Mouse (Mus musculus) stomach, embryonic 16.5 days (tissue): ENCODE measurements around the gene Gm11733. TPM values are rescaled to one million over a fixed set of nuclear protein-coding genes. Genes with fewer than 3 reads are reported as not detected.

Experiments used
- ATAC-seq: fragments of 200-750 bp; cut with Nextera tagmentation; 2 replicates; pipeline ENCODE4 v1.8.0; 2017; ENCODE audit warnings: moderate number of reproducible peaks, moderate TSS enrichment; ENCODE audit not compliant: insufficient read depth, low FRiP score
- H3K27ac ChIP-seq: fragments of 300-500 bp; sonication (generic); 2 replicates; pipeline ENCODE4 v1.5.1; 2014; ENCODE audit warnings: low read length
- H3K27me3 ChIP-seq: fragments of 300-500 bp; sonication (generic); 2 replicates; pipeline ENCODE4 v1.6.1; 2014; ENCODE audit warnings: low read length, control low read depth, mixed read lengths; ENCODE audit not compliant: control insufficient read depth, insufficient read depth
- H3K36me3 ChIP-seq: fragments of 300-500 bp; sonication (generic); 2 replicates; pipeline ENCODE4 v1.6.1; 2014; ENCODE audit warnings: low read length; ENCODE audit not compliant: control insufficient read depth, insufficient read depth
- H3K4me1 ChIP-seq: fragments of 300-500 bp; sonication (generic); 2 replicates; pipeline ENCODE4 v1.6.1; 2014; ENCODE audit warnings: low read length, control low read depth, mixed read lengths; ENCODE audit not compliant: control insufficient read depth, insufficient read depth
- H3K4me2 ChIP-seq: fragments of 300-500 bp; sonication (generic); 2 replicates; pipeline ENCODE4 v1.6.1; 2014; ENCODE audit warnings: low read depth, low read length, mixed read lengths
- H3K4me3 ChIP-seq: fragments of 300-500 bp; sonication (generic); replicated peaks from 2 replicates; pipeline ENCODE4 v1.5.1; 2014; ENCODE audit warnings: mild to moderate bottlenecking, low read length
- H3K9ac ChIP-seq: fragments of 300-500 bp; sonication (generic); 2 replicates; pipeline ENCODE4 v1.6.1; 2014; ENCODE audit warnings: low read length
- H3K9me3 ChIP-seq: fragments of 300-500 bp; sonication (generic); replicated peaks from 2 replicates; pipeline ENCODE4 v1.6.1; 2016; ENCODE audit warnings: low read length, control low read depth; ENCODE audit not compliant: control insufficient read depth
- WGBS: fragments of 180-500 bp; shearing (Covaris S2); extraction: QIAGEN DNeasy Blood & Tissue Kit; methylation state at CpG from one replicate; pipeline ENCODE4 v1.1.7; 2014; 5-methylcytosine and 5-hydroxymethylcytosine counted together
- polyA plus RNA-seq: library from polyadenylated mRNA; unstranded; fragments of >200 nt; fragmentation: Nextera tagmentation; extraction: Ambion mirVana; gene quantifications from 2 replicates; pipeline ENCODE4 v1.2.1, GENCODE M21; 2015

Gm11733 gene
- polyA plus RNA-seq, 1 experiment from 2014 or later, result not detected

- ATAC-seq, result no peak
- Histone ChIP-seq H3K4me3 (no peak overlapping the region), H3K4me2 (no peak overlapping the region), H3K9me3 (no peaks in the 10 kb centered on the region), H3K27me3 (no peaks in the 10 kb centered on the region), H3K4me1 (no peaks in the 10 kb centered on the region), H3K9ac (no peak overlapping the region), H3K27ac (no peak overlapping the region), H3K36me3 (no peaks in the 10 kb centered on the region)
- WGBS, result 70% methylated on average over 8 of the region's 8 CpGs
Measured at GRCm38 (mm10) chr11:117472885-117473284, 11.3 kb upstream of the Gm11733 start.

- H3K9me3 ChIP-seq, result no peaks in the 10 kb centered on the region
- 96% methylated on average over 2 of the region's 2 CpGs for WGBS
- H3K4me3 ChIP-seq, result no peak overlapping the region
- no peaks in the 10 kb centered on the region for H3K27me3 ChIP-seq
- H3K4me1 ChIP-seq, result peaks cover 11% of the 10 kb centered on the region; the same call in 1 of the 2 replicates
- no peak for ATAC-seq
- no peaks in the 10 kb centered on the region for H3K36me3 ChIP-seq
- H3K4me2 ChIP-seq, result no peak overlapping the region
- H3K9ac ChIP-seq, result no peak overlapping the region
- H3K27ac ChIP-seq, result no peak overlapping the region
Measured at GRCm38 (mm10) chr11:117475204-117475603, 9.0 kb upstream of the Gm11733 start.

GRCm38 (mm10) chr11:117475669-117476068, 8.5 kb upstream of the Gm11733 start:
- Histone ChIP-seq H3K4me3 (0 out of 2 replicates have a peak overlapping the region, but pooled peaks have one; percentile 7), H3K27me3 (no peaks in the 10 kb centered on the region), H3K9ac (peak overlapping the region; percentile 22; the same call in 1 of the 2 replicates), H3K4me1 (peaks cover 11% of the 10 kb centered on the region; the same call in 1 of the 2 replicates), H3K9me3 (no peaks in the 10 kb centered on the region), H3K36me3 (no peaks in the 10 kb centered on the region), H3K27ac (no peak overlapping the region), H3K4me2 (peak overlapping the region; percentile 37)
- 24% methylated on average over 10 of the region's 10 CpGs for WGBS
- peak; percentile 56; the same call in 1 of the 2 replicates for ATAC-seq

GRCm38 (mm10) chr11:117476554-117477107, 7.5 kb upstream of the Gm11733 start:
- no peak overlapping the region for H3K4me2 ChIP-seq
- no peak overlapping the region for H3K9ac ChIP-seq
- H3K36me3 ChIP-seq, result no peaks in the 10 kb centered on the region
- H3K27me3 ChIP-seq, result no peaks in the 10 kb centered on the region
- WGBS, result 78% methylated on average over 5 of the region's 5 CpGs
- no peak overlapping the region for H3K4me3 ChIP-seq
- H3K27ac ChIP-seq, result no peak overlapping the region
- no peak for ATAC-seq
- peaks cover 11% of the 10 kb centered on the region; the same call in 1 of the 2 replicates for H3K4me1 ChIP-seq
- H3K9me3 ChIP-seq, result no peaks in the 10 kb centered on the region

GRCm38 (mm10) chr11:117478271-117479006, 5.7 kb upstream of the Gm11733 start:
- H3K4me2 ChIP-seq, result no peak overlapping the region
- H3K4me1 ChIP-seq, result peaks cover 22% of the 10 kb centered on the region
- H3K27ac ChIP-seq, result peak overlapping the region; percentile 11; the same call in 1 of the 2 replicates
- no peak overlapping the region for H3K9ac ChIP-seq
- ATAC-seq, result no peak
- H3K4me3 ChIP-seq, result no peak overlapping the region
- H3K27me3 ChIP-seq, result no peaks in the 10 kb centered on the region
- no peaks in the 10 kb centered on the region for H3K9me3 ChIP-seq
- no peaks in the 10 kb centered on the region for H3K36me3 ChIP-seq
- WGBS, result 71% methylated on average over 10 of the region's 10 CpGs

GRCm38 (mm10) chr11:117479007-117479719, 5.0 kb upstream of the Gm11733 start:
- WGBS, result 18% methylated on average over 13 of the region's 13 CpGs
- Histone ChIP-seq H3K27ac (peak overlapping the region; percentile 83), H3K4me3 (no peak overlapping the region), H3K9me3 (no peaks in the 10 kb centered on the region), H3K27me3 (no peaks in the 10 kb centered on the region), H3K4me2 (no peak overlapping the region), H3K36me3 (no peaks in the 10 kb centered on the region), H3K9ac (0 out of 2 replicates have a peak overlapping the region, but pooled peaks have one; percentile 36), H3K4me1 (peaks cover 25% of the 10 kb centered on the region)
- 0 out of 2 replicates have a peak, but pooled peaks have one; percentile 8 for ATAC-seq

- no peak overlapping the region; the same call in 1 of the 2 replicates for H3K9ac ChIP-seq
- 50% methylated on average over 12 of the region's 12 CpGs for WGBS
- ATAC-seq, result no peak
- peaks cover 25% of the 10 kb centered on the region for H3K4me1 ChIP-seq
- H3K27me3 ChIP-seq, result no peaks in the 10 kb centered on the region
- no peaks in the 10 kb centered on the region for H3K9me3 ChIP-seq
- H3K4me3 ChIP-seq, result no peak overlapping the region
- no peaks in the 10 kb centered on the region for H3K36me3 ChIP-seq
- peak overlapping the region; percentile 83 for H3K27ac ChIP-seq
- no peak overlapping the region for H3K4me2 ChIP-seq
Measured at GRCm38 (mm10) chr11:117479746-117480145, 4.4 kb upstream of the Gm11733 start.

GRCm38 (mm10) chr11:117482300-117482676, 1.9 kb upstream of the Gm11733 start:
- Histone ChIP-seq H3K27ac (peak overlapping the region; percentile 68), H3K27me3 (no peaks in the 10 kb centered on the region), H3K4me1 (peaks cover 25% of the 10 kb centered on the region), H3K9me3 (no peaks in the 10 kb centered on the region), H3K4me2 (peak overlapping the region; percentile 63), H3K36me3 (no peaks in the 10 kb centered on the region), H3K4me3 (peak overlapping the region; percentile 31), H3K9ac (peak overlapping the region; percentile 52)
- 13% methylated on average over 11 of the region's 11 CpGs for WGBS
- ATAC-seq, result no peak
